Mouse (Mus musculus) liver, embryonic 11.5 days (tissue): Measurements from ENCODE around the gene Arl6. TPM values are rescaled to one million over a fixed set of nuclear protein-coding genes. Genes with fewer than 3 reads are reported as not detected.
A peak's percentile ranks its signal among the peaks of the same experiment; 100 is the strongest.

ENCODE experiments used
- ATAC-seq: fragments of 200-750 bp; cut with Nextera tagmentation; replicated peaks from 2 replicates; pipeline ENCODE4 v1.8.0; 2017; ENCODE audit warnings: moderate number of reproducible peaks, mild to moderate bottlenecking, moderate TSS enrichment, moderate library complexity; ENCODE audit not compliant: low FRiP score
- DNase-seq: peaks from one replicate; pipeline ENCODE4 v3.0.0-alpha.2; 2017; ENCODE audit warnings: low spot score
- H3K27ac ChIP-seq: fragments of 300-500 bp; sonication (generic); 2 replicates; pipeline ENCODE4 v1.5.1; 2014; ENCODE audit warnings: mild to moderate bottlenecking, low read depth, low read length, control low read depth
- H3K27me3 ChIP-seq: fragments of 300-500 bp; sonication (generic); replicated peaks from 2 replicates; pipeline ENCODE4 v1.6.1; 2014; ENCODE audit warnings: low read length, mixed read lengths; ENCODE audit not compliant: control insufficient read depth, insufficient read depth
- H3K36me3 ChIP-seq: fragments of 300-500 bp; sonication (generic); 2 replicates; pipeline ENCODE4 v1.6.1; 2014; ENCODE audit warnings: mild to moderate bottlenecking, low read length, moderate library complexity, mixed read lengths; ENCODE audit not compliant: control insufficient read depth, insufficient read depth
- H3K4me1 ChIP-seq: fragments of 300-500 bp; sonication (generic); replicated peaks from 2 replicates; pipeline ENCODE4 v1.6.1; 2014; ENCODE audit warnings: low read length, mixed read lengths; ENCODE audit not compliant: control insufficient read depth, insufficient read depth
- H3K4me2 ChIP-seq: fragments of 300-500 bp; sonication (generic); 2 replicates; pipeline ENCODE4 v1.6.1; 2014; ENCODE audit warnings: mild to moderate bottlenecking, control low read depth, moderate library complexity
- H3K4me3 ChIP-seq: fragments of 300-500 bp; sonication (generic); 2 replicates; pipeline ENCODE4 v1.5.1; 2014; ENCODE audit warnings: low read depth, low read length, control low read depth
- H3K9ac ChIP-seq: fragments of 300-500 bp; sonication (generic); 2 replicates; pipeline ENCODE4 v1.6.1; 2014; ENCODE audit warnings: low read depth, low read length, control low read depth
- H3K9me3 ChIP-seq: fragments of 300-500 bp; sonication (generic); 2 replicates; pipeline ENCODE4 v1.6.1; 2016; ENCODE audit warnings: low read length, inconsistent platforms, mixed read lengths; ENCODE audit not compliant: control insufficient read depth
- WGBS: fragments of 180-500 bp; shearing (Covaris S2); extraction: QIAGEN DNeasy Blood & Tissue Kit; methylation state at CpG from one replicate; pipeline ENCODE4 v1.1.7; 2014; 5-methylcytosine and 5-hydroxymethylcytosine counted together
- polyA plus RNA-seq: library from polyadenylated mRNA; unstranded; fragments of >200 nt; fragmentation: Nextera tagmentation; extraction: Ambion mirVana; gene quantifications from 2 replicates; pipeline ENCODE4 v1.2.1, GENCODE M21; 2014

The Arl6 gene
- 12.8 and 13.2 TPM in 2 replicates for polyA plus RNA-seq

DNA sequence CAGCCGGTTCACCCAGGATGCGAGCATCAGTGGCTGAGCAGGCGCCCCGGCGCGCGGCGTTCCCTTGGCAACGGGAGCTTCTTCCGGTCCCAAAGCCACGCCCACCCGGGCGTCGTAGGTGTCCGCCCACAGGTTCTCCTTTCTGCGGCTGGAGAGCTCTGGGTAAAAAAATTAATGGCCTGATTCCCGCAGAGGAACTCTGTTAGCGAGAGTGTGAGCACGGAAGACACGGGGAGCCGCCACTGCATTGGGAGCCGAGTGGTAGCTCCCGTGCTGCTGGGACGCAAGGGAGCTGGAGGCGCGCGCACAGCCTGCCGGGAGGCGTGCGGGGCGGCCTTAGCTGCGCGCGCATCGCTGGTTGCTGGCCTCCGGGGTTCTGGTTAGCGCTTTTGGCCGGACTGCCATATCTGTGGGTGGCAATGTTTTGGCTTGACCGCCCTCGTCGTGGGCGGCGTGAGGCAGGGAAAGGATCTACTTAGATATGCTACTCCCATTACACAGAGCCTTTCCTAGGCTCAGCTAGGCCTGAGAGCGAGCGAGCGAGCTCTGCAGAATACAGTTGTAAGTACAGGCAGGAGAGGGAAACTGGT, at the start of gene Arl6:
Arl6 (minus strand) TSS at position 290 of the 590 bp plus-strand sequence.
- Histone ChIP-seq H3K4me2 (peak within 1 kb of the TSS; percentile 83), H3K36me3 (no peaks in the 10 kb centered on the region), H3K4me3 (peak within 1 kb of the TSS; percentile 61), H3K27ac (peak within 1 kb of the TSS; percentile 88), H3K27me3 (0 out of 2 replicates have a peak, but pooled peaks cover 3% of the 10 kb centered on the region), H3K9me3 (no peaks in the 10 kb centered on the region), H3K9ac (peak within 1 kb of the TSS; percentile 60), H3K4me1 (no peaks in the 10 kb centered on the region)
- DNase-seq (peak; percentile 94), ATAC-seq (peak; percentile 97)
- under 1% methylated on average over 45 of the region's 46 CpGs for WGBS

DNA sequence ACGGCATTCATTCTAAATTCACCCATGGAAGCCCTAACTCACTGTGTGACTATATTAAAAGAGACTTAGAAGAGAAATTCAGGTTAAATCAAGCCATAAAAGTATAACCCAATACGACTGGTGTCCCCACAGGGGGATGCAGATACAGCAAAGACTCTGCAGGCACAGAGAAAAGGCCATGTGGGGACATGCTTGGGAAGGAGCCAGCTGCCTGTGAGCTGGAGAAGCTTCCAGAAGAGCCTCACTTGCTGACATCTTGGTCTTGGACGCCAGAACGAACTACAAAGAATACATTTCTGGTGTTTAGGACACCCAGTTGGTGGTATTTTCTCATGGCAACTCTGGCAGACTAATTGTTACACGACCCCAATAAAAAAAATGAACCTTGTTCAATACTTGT, 45.9 kb upstream of the Arl6 start:
- no peaks in the 10 kb centered on the region for H3K36me3 ChIP-seq
- 70% methylated on average over 5 of the region's 5 CpGs for WGBS
- H3K9ac ChIP-seq, result no peak overlapping the region
- H3K27ac ChIP-seq, result no peak overlapping the region
- no peak overlapping the region for H3K4me3 ChIP-seq
- no peak overlapping the region for H3K4me2 ChIP-seq
- H3K4me1 ChIP-seq, result no peaks in the 10 kb centered on the region
- H3K9me3 ChIP-seq, result no peaks in the 10 kb centered on the region
- H3K27me3 ChIP-seq, result no peaks in the 10 kb centered on the region
- no peak for DNase-seq
- no peak for ATAC-seq

DNA sequence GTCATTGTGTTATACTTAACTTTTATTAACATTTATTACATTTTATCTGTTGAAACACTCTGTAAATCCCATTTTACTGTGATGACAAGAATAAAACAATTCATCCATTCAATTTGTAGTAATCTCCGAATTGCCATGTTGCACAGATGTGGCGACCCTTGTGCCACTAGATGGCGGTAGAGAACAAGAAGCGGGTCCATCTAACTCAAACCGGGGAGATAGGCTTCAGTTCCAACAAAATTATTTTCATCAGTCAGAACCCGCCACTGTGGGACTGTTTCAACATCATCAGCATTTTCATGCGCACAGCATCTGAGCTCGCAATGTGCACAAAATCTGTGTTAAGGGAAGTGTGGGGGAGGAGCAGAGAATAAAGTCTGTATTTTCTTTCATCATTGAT, 44.2 kb upstream of the Arl6 start:
- H3K4me2 ChIP-seq, result no peak overlapping the region
- no peaks in the 10 kb centered on the region for H3K36me3 ChIP-seq
- H3K9me3 ChIP-seq, result no peaks in the 10 kb centered on the region
- H3K4me3 ChIP-seq, result no peak overlapping the region
- no peak overlapping the region for H3K27ac ChIP-seq
- no peaks in the 10 kb centered on the region for H3K27me3 ChIP-seq
- no peak for ATAC-seq
- DNase-seq, result peak; percentile 35
- 8% methylated on average over 8 of the region's 8 CpGs for WGBS
- no peaks in the 10 kb centered on the region for H3K4me1 ChIP-seq
- no peak overlapping the region for H3K9ac ChIP-seq

GRCm38 (mm10) chr16:59682216-59682891, 43.2 kb upstream of the Arl6 start:
- 79% methylated on average over 8 of the region's 8 CpGs for WGBS
- Histone ChIP-seq H3K27me3 (no peaks in the 10 kb centered on the region), H3K4me2 (no peak overlapping the region), H3K27ac (no peak overlapping the region), H3K9me3 (no peaks in the 10 kb centered on the region), H3K9ac (no peak overlapping the region), H3K4me3 (no peak overlapping the region), H3K36me3 (no peaks in the 10 kb centered on the region), H3K4me1 (no peaks in the 10 kb centered on the region)
- DNase-seq, result no peak
- no peak for ATAC-seq

GRCm38 (mm10) chr16:59666938-59667337, 27.7 kb upstream of the Arl6 start:
- Histone ChIP-seq H3K4me2 (no peak overlapping the region), H3K36me3 (no peaks in the 10 kb centered on the region), H3K27ac (no peak overlapping the region), H3K4me3 (no peak overlapping the region), H3K9me3 (no peaks in the 10 kb centered on the region), H3K27me3 (no peaks in the 10 kb centered on the region), H3K9ac (no peak overlapping the region), H3K4me1 (no peaks in the 10 kb centered on the region)
- WGBS, result 78% methylated on average over 2 of the region's 2 CpGs
- ATAC-seq (no peak), DNase-seq (no peak)

- Histone ChIP-seq H3K4me2 (no peak overlapping the region), H3K4me3 (no peak overlapping the region), H3K9ac (no peak overlapping the region), H3K36me3 (no peaks in the 10 kb centered on the region), H3K4me1 (no peaks in the 10 kb centered on the region), H3K27me3 (0 out of 2 replicates have a peak, but pooled peaks cover 3% of the 10 kb centered on the region), H3K9me3 (no peaks in the 10 kb centered on the region), H3K27ac (no peak overlapping the region)
- DNase-seq (no peak), ATAC-seq (no peak)
- WGBS, result 68% methylated on average over 2 of the region's 2 CpGs
Measured at GRCm38 (mm10) chr16:59643766-59644165, 4.6 kb upstream of the Arl6 start.

DNA sequence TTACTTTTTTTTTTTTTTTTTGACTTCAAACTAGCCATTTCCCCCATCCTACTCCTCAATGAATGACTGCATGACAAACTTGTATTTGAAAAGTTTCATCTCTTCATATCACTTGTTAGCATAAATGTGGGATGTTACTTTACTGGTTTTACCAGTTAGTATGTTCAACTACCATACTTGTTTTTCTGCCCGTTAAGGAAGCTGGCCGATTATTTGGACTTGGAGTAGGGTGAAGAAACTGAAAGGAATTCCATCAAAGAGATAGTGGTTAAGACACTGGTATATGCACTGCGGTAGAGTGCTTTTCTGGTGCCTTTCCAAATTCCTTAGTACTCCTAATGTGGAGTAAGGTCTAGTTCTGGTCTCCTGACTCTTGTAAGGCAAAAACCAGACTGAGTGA, 794 bp upstream of the Arl6 start:
- no peaks in the 10 kb centered on the region for H3K36me3 ChIP-seq
- H3K27ac ChIP-seq, result no peak overlapping the region
- H3K4me1 ChIP-seq, result no peaks in the 10 kb centered on the region
- H3K9ac ChIP-seq, result no peak overlapping the region
- no peak overlapping the region for H3K4me2 ChIP-seq
- 0 out of 2 replicates have a peak, but pooled peaks cover 3% of the 10 kb centered on the region for H3K27me3 ChIP-seq
- 87% methylated on average over 3 of the region's 3 CpGs for WGBS
- no peak for ATAC-seq
- H3K9me3 ChIP-seq, result no peaks in the 10 kb centered on the region
- DNase-seq, result no peak
- H3K4me3 ChIP-seq, result no peak overlapping the region

- H3K4me3 ChIP-seq, result no peak overlapping the region
- H3K9me3 ChIP-seq, result no peaks in the 10 kb centered on the region
- DNase-seq (no peak), ATAC-seq (no peak)
- no peak overlapping the region for H3K4me2 ChIP-seq
- H3K27ac ChIP-seq, result no peak overlapping the region
- WGBS, result 83% methylated on average over 2 of the region's 2 CpGs
- no peaks in the 10 kb centered on the region for H3K27me3 ChIP-seq
- no peak overlapping the region for H3K9ac ChIP-seq
- H3K36me3 ChIP-seq, result no peaks in the 10 kb centered on the region; the same call in 1 of the 2 replicates
- H3K4me1 ChIP-seq, result no peaks in the 10 kb centered on the region
Measured at GRCm38 (mm10) chr16:59634598-59634997, 4.6 kb downstream of the Arl6 start.

DNA sequence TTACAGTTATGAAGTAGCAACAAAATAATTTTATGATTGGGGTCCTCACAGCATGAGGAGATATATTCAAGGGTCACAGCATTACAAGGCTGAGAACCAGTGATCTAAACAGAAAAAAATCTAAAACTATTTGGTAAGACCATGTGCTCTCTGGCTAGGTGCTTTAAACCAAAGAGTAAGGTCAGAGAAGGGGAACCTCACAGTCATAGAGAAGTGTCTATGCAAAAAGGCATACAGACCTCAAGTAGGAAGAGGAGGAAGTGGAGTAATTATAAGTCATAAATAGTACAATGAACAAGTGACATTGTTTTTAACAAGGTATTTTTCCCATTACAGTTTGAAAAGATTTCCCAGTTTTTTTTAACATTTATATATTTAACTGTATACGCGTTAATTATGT, 17.6 kb downstream of the Arl6 start:
- DNase-seq, result no peak
- H3K27me3 ChIP-seq, result no peaks in the 10 kb centered on the region
- no peak for ATAC-seq
- no peaks in the 10 kb centered on the region for H3K36me3 ChIP-seq
- no peak overlapping the region for H3K9ac ChIP-seq
- 94% methylated on average over 2 of the region's 2 CpGs for WGBS
- no peaks in the 10 kb centered on the region for H3K4me1 ChIP-seq
- no peak overlapping the region for H3K27ac ChIP-seq
- H3K9me3 ChIP-seq, result no peaks in the 10 kb centered on the region
- no peak overlapping the region for H3K4me2 ChIP-seq
- H3K4me3 ChIP-seq, result no peak overlapping the region
